Comparison of ENCODE assay signal across 10 mouse cellular contexts in the genomic region with DNA sequence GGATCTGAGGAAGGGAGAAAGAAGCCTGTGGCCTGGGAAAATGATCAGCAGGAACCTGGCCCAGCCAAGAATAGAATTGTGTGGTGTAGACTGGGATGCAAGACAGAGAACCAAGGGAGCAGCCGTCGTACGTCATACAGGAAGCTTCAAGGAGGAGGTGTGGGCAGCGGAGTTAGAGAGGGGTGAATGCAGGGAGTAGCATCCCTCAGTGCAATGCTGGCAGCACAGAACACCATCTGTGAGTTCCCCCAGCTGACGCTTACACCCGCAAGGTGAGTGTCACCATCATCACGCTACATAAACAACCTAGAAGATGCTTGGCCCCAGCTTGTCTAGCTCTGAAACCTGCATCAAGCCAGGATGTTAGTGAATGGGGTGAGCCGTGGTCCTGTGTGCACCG. TPM values are rescaled to one million over a fixed set of nuclear protein-coding genes. Genes with fewer than 3 reads are reported as not detected.
DNase-seq lines count a peak whose midpoint lies in the region; ATAC-seq and TF ChIP-seq lines count a peak whose summit lies in the region.
"Had no signal": no experiment of that assay in that cellular context is flagged by ENCODE, and none has a peak within 500 bp of the region (broad histone marks: within the 10 kb centered on the region; RNA-seq: fewer than 3 reads in every experiment).

No protein-coding gene starts in this region.

- WGBS in forebrain, embryonic 15.5 days, result 72% methylated on average over 9 of the region's 9 CpGs
- WGBS in forebrain, embryonic 13.5 days, result 80% methylated on average over 9 of the region's 9 CpGs
- 47% methylated on average over 9 of the region's 9 CpGs for WGBS in hindbrain, postnatal 0 days
- WGBS in intestine, postnatal 0 days, result 84% methylated on average over 9 of the region's 9 CpGs

- H3K4me2 ChIP-seq in forebrain, embryonic 15.5 days (replicated peaks), result no peak overlapping the region
- H3K4me2 ChIP-seq in forebrain, embryonic 13.5 days, result no peak overlapping the region
- H3K4me2 ChIP-seq in hindbrain, postnatal 0 days (ENCODE audit: low read depth, low read length), result no peak overlapping the region
- no peak overlapping the region for H3K4me2 ChIP-seq in intestine, postnatal 0 days (replicated peaks; ENCODE audit: low read depth)
- H3K4me2 ChIP-seq: liver, embryonic 11.5 days had no signal

- no peaks in the 10 kb centered on the region for H3K9me3 ChIP-seq in forebrain, embryonic 15.5 days
- H3K9me3 ChIP-seq in forebrain, embryonic 13.5 days (replicated peaks), result no peaks in the 10 kb centered on the region
- no peaks in the 10 kb centered on the region for H3K9me3 ChIP-seq in megakaryocyte, embryonic 14.5 days
- no peaks in the 10 kb centered on the region for H3K9me3 ChIP-seq in hindbrain, postnatal 0 days (ENCODE audit: low read length)
- no peaks in the 10 kb centered on the region for H3K9me3 ChIP-seq in intestine, postnatal 0 days (ENCODE audit: control insufficient read depth)

- DNase-seq in brain, embryonic 14.5 days (ENCODE audit: low read depth), result peak; percentile 35
- peak; percentile 11 for DNase-seq in hindbrain, postnatal 0 days (ENCODE audit: low spot score)

- H3K27ac ChIP-seq in forebrain, embryonic 15.5 days (replicated peaks), result 0 out of 2 replicates have a peak overlapping the region, but pooled peaks have one; percentile 29
- H3K27ac ChIP-seq in forebrain, embryonic 13.5 days, result no peak overlapping the region
- H3K27ac ChIP-seq in hindbrain, postnatal 0 days, result peak overlapping the region; percentile 1; the same call in 1 of the 2 replicates
- no peak overlapping the region for H3K27ac ChIP-seq in intestine, postnatal 0 days (ENCODE audit: low read depth, low read length)

- H3K27me3 ChIP-seq in forebrain, embryonic 15.5 days, result no peaks in the 10 kb centered on the region
- H3K27me3 ChIP-seq in forebrain, embryonic 13.5 days, result no peaks in the 10 kb centered on the region
- H3K27me3 ChIP-seq in megakaryocyte, embryonic 14.5 days (replicated peaks), result no peaks in the 10 kb centered on the region
- no peaks in the 10 kb centered on the region for H3K27me3 ChIP-seq in hindbrain, postnatal 0 days (ENCODE audit: insufficient read depth, low read length)
- no peaks in the 10 kb centered on the region for H3K27me3 ChIP-seq in intestine, postnatal 0 days (replicated peaks; ENCODE audit: control insufficient read depth, insufficient read depth, low read length)

- no peak for TF ChIP-seq CTCF in brain, embryonic 14.5 days (IDR thresholded peaks at IDR 0.05; ENCODE audit: borderline replicate concordance, extremely low read depth, insufficient read depth, insufficient read length)
- TF ChIP-seq CTCF in hindbrain, postnatal 0 days (IDR thresholded peaks at IDR 0.05; ENCODE audit: low read depth), result no peak
- TF ChIP-seq CTCF in intestine, postnatal 0 days (IDR thresholded peaks at IDR 0.05; ENCODE audit: low read depth), result no peak

- no peak overlapping the region for H3K9ac ChIP-seq in forebrain, embryonic 15.5 days (replicated peaks)
- H3K9ac ChIP-seq in forebrain, embryonic 13.5 days, result no peak overlapping the region
- no peak overlapping the region for H3K9ac ChIP-seq in hindbrain, postnatal 0 days (replicated peaks; ENCODE audit: low read length)
- no peak overlapping the region for H3K9ac ChIP-seq in intestine, postnatal 0 days (ENCODE audit: low read depth, low read length)

- H3K36me3 ChIP-seq in forebrain, embryonic 15.5 days, result no peaks in the 10 kb centered on the region
- H3K36me3 ChIP-seq in forebrain, embryonic 13.5 days (ENCODE audit: poor library complexity, severe bottlenecking), result no peaks in the 10 kb centered on the region
- H3K36me3 ChIP-seq in megakaryocyte, embryonic 14.5 days (replicated peaks; ENCODE audit: low read length), result no peaks in the 10 kb centered on the region
- no peaks in the 10 kb centered on the region for H3K36me3 ChIP-seq in hindbrain, postnatal 0 days (ENCODE audit: insufficient read depth, low read length)
- H3K36me3 ChIP-seq in intestine, postnatal 0 days (ENCODE audit: control insufficient read depth, insufficient read depth), result no peaks in the 10 kb centered on the region

- H3K4me1 ChIP-seq in forebrain, embryonic 15.5 days, result peaks cover 15% of the 10 kb centered on the region
- peaks cover 16% of the 10 kb centered on the region for H3K4me1 ChIP-seq in forebrain, embryonic 13.5 days
- H3K4me1 ChIP-seq in megakaryocyte, embryonic 14.5 days, result peaks cover 97% of the 10 kb centered on the region
- peaks cover 18% of the 10 kb centered on the region for H3K4me1 ChIP-seq in hindbrain, postnatal 0 days (ENCODE audit: insufficient read depth, low read length)
- H3K4me1 ChIP-seq in intestine, postnatal 0 days (replicated peaks; ENCODE audit: control insufficient read depth, insufficient read depth, low read length), result no peaks in the 10 kb centered on the region

- no peak for TF ChIP-seq POLR2A in brain, embryonic 14.5 days (IDR thresholded peaks at IDR 0.05; ENCODE audit: borderline replicate concordance, extremely low read depth, insufficient read depth, insufficient read length, poor library complexity, severe bottlenecking)

- H3K4me3 ChIP-seq in forebrain, embryonic 15.5 days, result no peak overlapping the region
- no peak overlapping the region for H3K4me3 ChIP-seq in forebrain, embryonic 13.5 days
- peak overlapping the region; percentile 7 for H3K4me3 ChIP-seq in megakaryocyte, embryonic 14.5 days (replicated peaks)
- H3K4me3 ChIP-seq in hindbrain, postnatal 0 days (ENCODE audit: low read length), result no peak overlapping the region
- no peak overlapping the region for H3K4me3 ChIP-seq in intestine, postnatal 0 days (ENCODE audit: low read depth, low read length)
- H3K4me3 ChIP-seq: gastrocnemius, adult 2 months had no signal

- no peak for ATAC-seq in forebrain, embryonic 15.5 days (replicated peaks)
- ATAC-seq in forebrain, embryonic 13.5 days, result no peak
- no peak for ATAC-seq in megakaryocyte, adult 5-6 weeks (ENCODE audit: poor library complexity, severe bottlenecking)
- ATAC-seq in hindbrain, postnatal 0 days, result no peak; the same call in 1 of the 2 replicates
- ATAC-seq in intestine, postnatal 0 days, result no peak
- no peak for ATAC-seq in erythroid progenitor cell, adult 5-6 weeks (replicated peaks; ENCODE audit: low FRiP score, poor library complexity, severe bottlenecking)

RNA-seq across cellular contexts. Expression of gene Ak2, which starts 28.0 kb away (rescaled TPM):
- polyA plus RNA-seq in forebrain, embryonic 15.5 days (2015; fragmentation: Nextera tagmentation; extraction: Ambion mirVana), result 106 and 116 TPM in 2 replicates
- polyA plus RNA-seq in forebrain, embryonic 13.5 days (2015; fragmentation: Nextera tagmentation; extraction: Ambion mirVana), result 155 and 166 TPM in 2 replicates
- 29.1 and 128 TPM in 2 replicates for polyA plus RNA-seq in megakaryocyte, embryonic 14.5 days (2012; ENCODE audit: insufficient read depth, low replicate concordance)
- 41.2 and 48.0 TPM in 2 replicates for total RNA-seq in megakaryocyte, adult 5-6 weeks (2015)
- 69.0 and 71.2 TPM in 2 replicates for total RNA-seq in megakaryocyte, adult 5-6 weeks (2017)
- 54.3 and 68.4 TPM in 2 replicates for polyA plus RNA-seq in brain, embryonic 14.5 days (2012; rRNA removed)
- 24.9 and 32.3 TPM in 2 replicates for total RNA-seq in hindbrain, postnatal 0 days (2014; rRNA removed)
- 78.5 and 82.9 TPM in 2 replicates for polyA plus RNA-seq in hindbrain, postnatal 0 days (2015; fragmentation: Nextera tagmentation; extraction: Ambion mirVana)
- polyA plus RNA-seq in intestine, postnatal 0 days (2015; fragmentation: Nextera tagmentation; extraction: Ambion mirVana), result 538 and 552 TPM in 2 replicates
- total RNA-seq in erythroid progenitor cell, adult 5-6 weeks (2015; ENCODE audit: low replicate concordance), result 29.2 and 36.9 TPM in 2 replicates
- 25.0 and 34.1 TPM in 2 replicates for total RNA-seq in erythroid progenitor cell, adult 5-6 weeks (2017; ENCODE audit: low replicate concordance)

RNA-seq across cellular contexts. Expression of gene Rnf19b, which starts 38.3 kb away (rescaled TPM):
- polyA plus RNA-seq in forebrain, embryonic 15.5 days (2015; fragmentation: Nextera tagmentation; extraction: Ambion mirVana), result 23.0 and 23.2 TPM in 2 replicates
- polyA plus RNA-seq in forebrain, embryonic 13.5 days (2015; fragmentation: Nextera tagmentation; extraction: Ambion mirVana), result 12.9 and 15.2 TPM in 2 replicates
- polyA plus RNA-seq in megakaryocyte, embryonic 14.5 days (2012; ENCODE audit: insufficient read depth, low replicate concordance), result 696 and 878 TPM in 2 replicates
- total RNA-seq in megakaryocyte, adult 5-6 weeks (2015), result 20.2 and 24.2 TPM in 2 replicates
- total RNA-seq in megakaryocyte, adult 5-6 weeks (2017), result 52.8 and 56.8 TPM in 2 replicates
- polyA plus RNA-seq in brain, embryonic 14.5 days (2012; rRNA removed), result 73.0 and 84.4 TPM in 2 replicates
- 141 and 156 TPM in 2 replicates for total RNA-seq in hindbrain, postnatal 0 days (2014; rRNA removed)
- polyA plus RNA-seq in hindbrain, postnatal 0 days (2015; fragmentation: Nextera tagmentation; extraction: Ambion mirVana), result 29.9 and 31.8 TPM in 2 replicates
- polyA plus RNA-seq in intestine, postnatal 0 days (2015; fragmentation: Nextera tagmentation; extraction: Ambion mirVana), result 11.0 and 12.2 TPM in 2 replicates
- 5.4 and 5.9 TPM in 2 replicates for total RNA-seq in erythroid progenitor cell, adult 5-6 weeks (2015; ENCODE audit: low replicate concordance)
- total RNA-seq in erythroid progenitor cell, adult 5-6 weeks (2017; ENCODE audit: low replicate concordance), result 15.3 and 22.7 TPM in 2 replicates

RNA-seq across cellular contexts. Expression of gene Azin2, which starts 57.5 kb away (rescaled TPM):
- polyA plus RNA-seq in forebrain, embryonic 15.5 days (2015; fragmentation: Nextera tagmentation; extraction: Ambion mirVana), result 12.3 and 13.7 TPM in 2 replicates
- polyA plus RNA-seq in forebrain, embryonic 13.5 days (2015; fragmentation: Nextera tagmentation; extraction: Ambion mirVana), result 11.3 and 13.5 TPM in 2 replicates
- 7.6 and 12.2 TPM in 2 replicates for polyA plus RNA-seq in megakaryocyte, embryonic 14.5 days (2012; ENCODE audit: insufficient read depth, low replicate concordance)
- total RNA-seq in megakaryocyte, adult 5-6 weeks (2015), result 0.25 and 0.38 TPM in 2 replicates
- total RNA-seq in megakaryocyte, adult 5-6 weeks (2017), result 0.29 and 1.5 TPM in 2 replicates
- polyA plus RNA-seq in brain, embryonic 14.5 days (2012; rRNA removed), result 14.3 and 15.8 TPM in 2 replicates
- total RNA-seq in hindbrain, postnatal 0 days (2014; rRNA removed), result 32.7 and 35.0 TPM in 2 replicates
- 32.9 and 33.0 TPM in 2 replicates for polyA plus RNA-seq in hindbrain, postnatal 0 days (2015; fragmentation: Nextera tagmentation; extraction: Ambion mirVana)
- polyA plus RNA-seq in intestine, postnatal 0 days (2015; fragmentation: Nextera tagmentation; extraction: Ambion mirVana), result 13.1 and 13.3 TPM in 2 replicates
- 3.4 TPM in 1 of 2 replicates, not detected in the other for total RNA-seq in erythroid progenitor cell, adult 5-6 weeks (2015; ENCODE audit: low replicate concordance)
- total RNA-seq in erythroid progenitor cell, adult 5-6 weeks (2017; ENCODE audit: low replicate concordance), result not detected in 2 replicates

Comparison
In these comparisons a context has a peak if more than half of its experiments do, and no peak if none do; other contexts are left out.
1. H3K27ac ChIP-seq: peak in forebrain, embryonic 15.5 days (single experiment) and hindbrain, postnatal 0 days (single experiment); none in forebrain, embryonic 13.5 days (single experiment) and intestine, postnatal 0 days (single experiment).